Mouse (Mus musculus) ovary, postnatal 14 days (tissue): Measurements from ENCODE around the gene Psma7.

Experiments used
- DNase-seq: peaks from one replicate; pipeline ENCODE4 v3.0.0; 2022; ENCODE audit warnings: low spot score

Psma7 gene

GRCm38 (mm10) chr2:180001635-180002034 lies 40.6 kb downstream of the Psma7 start:
- no peak for DNase-seq

- no peak for DNase-seq
Observed at GRCm38 (mm10) chr2:179998431-179998830, 43.8 kb downstream of the Psma7 start.

- DNase-seq, result no peak
Observed at GRCm38 (mm10) chr2:179993071-179993470, 49.2 kb downstream of the Psma7 start.

GRCm38 (mm10) chr2:179989098-179989497 lies 53.1 kb downstream of the Psma7 start:
- DNase-seq, result no peak

GRCm38 (mm10) chr2:179986437-179987022 lies 55.7 kb downstream of the Psma7 start:
- no peak for DNase-seq
